In genomic region chr9:77610811-77611210, GRCm38 (mm10) we compare ENCODE assay signal across 11 mouse cellular contexts. TPM values are rescaled to one million over a fixed set of nuclear protein-coding genes. Genes with fewer than 3 reads are reported as not detected.
DNase-seq lines count a peak whose midpoint lies in the region; ATAC-seq and TF ChIP-seq lines count a peak whose summit lies in the region.
"Had no signal": no experiment of that assay in that cellular context is flagged by ENCODE, and none has a peak within 500 bp of the region (broad histone marks: within the 10 kb centered on the region; RNA-seq: fewer than 3 reads in every experiment).

No protein-coding gene starts in this region.

- ATAC-seq in forebrain, embryonic 13.5 days, result peak; percentile 48; the same call in 1 of the 2 replicates
- ATAC-seq in forebrain, embryonic 16.5 days, result no peak

- no peak overlapping the region for H3K4me3 ChIP-seq in forebrain, embryonic 13.5 days
- H3K4me3 ChIP-seq in forebrain, embryonic 16.5 days (replicated peaks; ENCODE audit: low read length), result no peak overlapping the region
- H3K4me3 ChIP-seq in spleen, adult 2 months (ENCODE audit: extremely low read depth, insufficient read depth, insufficient read length), result no peak overlapping the region

- TF ChIP-seq CTCF in spleen, adult 2 months (IDR thresholded peaks at IDR 0.05; ENCODE audit: extremely low read depth, insufficient read depth, insufficient read length, insufficient replicate concordance), result peak; percentile 10; the same call in 1 of the 2 replicates

- H3K36me3 ChIP-seq in forebrain, embryonic 13.5 days (ENCODE audit: poor library complexity, severe bottlenecking), result no peaks in the 10 kb centered on the region
- no peaks in the 10 kb centered on the region for H3K36me3 ChIP-seq in forebrain, embryonic 16.5 days (ENCODE audit: control insufficient read depth, insufficient read depth)
- no peaks in the 10 kb centered on the region for H3K36me3 ChIP-seq in spleen, adult 2 months (ENCODE audit: control insufficient read depth, insufficient read depth, low read length)
- H3K36me3 ChIP-seq: G1E had no signal

- TF ChIP-seq POLR2A in spleen, adult 2 months (IDR thresholded peaks at IDR 0.05; ENCODE audit: low read depth, low read length), result no peak

- H3K4me2 ChIP-seq in forebrain, embryonic 13.5 days, result no peak overlapping the region
- no peak overlapping the region for H3K4me2 ChIP-seq in forebrain, embryonic 16.5 days (ENCODE audit: low read length)

- no peaks in the 10 kb centered on the region for H3K4me1 ChIP-seq in forebrain, embryonic 13.5 days
- no peaks in the 10 kb centered on the region for H3K4me1 ChIP-seq in forebrain, embryonic 16.5 days (replicated peaks; ENCODE audit: control insufficient read depth, insufficient read depth, low read length)
- H3K4me1 ChIP-seq in spleen, adult 2 months (ENCODE audit: control insufficient read depth, insufficient read depth, insufficient read length), result peaks cover under 1% of the 10 kb centered on the region; the same call in 1 of the 2 replicates

- DNase-seq in kidney, postnatal 10 days, result peak; percentile 20
- no peak for DNase-seq in kidney, adult 8-10 months
- no peak for DNase-seq in spleen, adult 2 months (ENCODE audit: low read depth in 1 of 2, low spot score in 2 of 2)
- DNase-seq in spleen, postnatal 10 days (ENCODE audit: low spot score in 2 of 2), result no peak
- DNase-seq in urinary bladder, postnatal 14 days (ENCODE audit: low spot score), result no peak
- no peak for DNase-seq in testis, postnatal 14 days (ENCODE audit: low spot score)
- DNase-seq: adrenal gland, postnatal 10 days; thymus, adult 2 months had no signal

- H3K27me3 ChIP-seq in forebrain, embryonic 13.5 days, result no peaks in the 10 kb centered on the region
- no peaks in the 10 kb centered on the region for H3K27me3 ChIP-seq in forebrain, embryonic 16.5 days (replicated peaks; ENCODE audit: control insufficient read depth, insufficient read depth, low read length)
- H3K27me3 ChIP-seq in spleen, adult 2 months (ENCODE audit: control insufficient read depth, insufficient read depth, low read length), result no peaks in the 10 kb centered on the region

- no peak overlapping the region for H3K9ac ChIP-seq in forebrain, embryonic 13.5 days
- no peak overlapping the region for H3K9ac ChIP-seq in forebrain, embryonic 16.5 days (replicated peaks; ENCODE audit: low read depth, low read length)

- H3K9me3 ChIP-seq in forebrain, embryonic 13.5 days (replicated peaks), result no peaks in the 10 kb centered on the region
- H3K9me3 ChIP-seq in forebrain, embryonic 16.5 days (ENCODE audit: control insufficient read depth, low read length), result no peaks in the 10 kb centered on the region
- H3K9me3 ChIP-seq: G1E had no signal

- H3K27ac ChIP-seq in forebrain, embryonic 13.5 days, result no peak overlapping the region
- H3K27ac ChIP-seq in forebrain, embryonic 16.5 days (ENCODE audit: low read length), result no peak overlapping the region
- no peak overlapping the region for H3K27ac ChIP-seq in spleen, adult 2 months (ENCODE audit: insufficient read depth, low read length)

RNA-seq across cellular contexts. Expression of gene Klhl31, which starts 25.5 kb away (rescaled TPM):
- 0.03 and 0.06 TPM in 2 replicates for polyA plus RNA-seq in forebrain, embryonic 13.5 days (2015; fragmentation: Nextera tagmentation; extraction: Ambion mirVana)
- 0.04 and 0.10 TPM in 2 replicates for polyA plus RNA-seq in forebrain, embryonic 16.5 days (2015; fragmentation: Nextera tagmentation; extraction: Ambion mirVana)
- polyA plus RNA-seq in spleen, adult 2 months (2012; rRNA removed), result not detected in 2 replicates
- polyA plus RNA-seq: G1E had no signal
